Mouse (Mus musculus) liver, postnatal 0 days (tissue): ENCODE measurements around the gene Gm10644. TPM values are rescaled to one million over a fixed set of nuclear protein-coding genes. Genes with fewer than 3 reads are reported as not detected.

Experiments
- ATAC-seq: fragments of 200-750 bp; cut with Nextera tagmentation; 2 replicates; pipeline ENCODE4 v1.8.0; 2017; ENCODE audit warnings: mild to moderate bottlenecking, moderate library complexity
- DNase-seq: peaks from one replicate; pipeline ENCODE4 v3.0.0-alpha.2; 2016
- H3K27ac ChIP-seq: fragments of 300-500 bp; sonication (generic); 2 replicates; pipeline ENCODE4 v1.5.1; 2014; ENCODE audit warnings: antibody characterized with exemption, moderate library complexity, mild to moderate bottlenecking, low read depth
- H3K27me3 ChIP-seq: fragments of 300-500 bp; sonication (generic); 2 replicates; pipeline ENCODE4 v1.6.1; 2014; ENCODE audit warnings: low read length, control low read depth, mixed read lengths; ENCODE audit not compliant: insufficient read depth
- H3K36me3 ChIP-seq: fragments of 300-500 bp; sonication (generic); replicated peaks from 2 replicates; pipeline ENCODE4 v1.6.1; 2014; ENCODE audit warnings: mild to moderate bottlenecking, control low read depth, low read length, moderate library complexity, mixed read lengths; ENCODE audit not compliant: insufficient read depth
- H3K4me1 ChIP-seq: fragments of 300-500 bp; sonication (generic); 2 replicates; pipeline ENCODE4 v1.6.1; 2014; ENCODE audit warnings: antibody characterized with exemption, mild to moderate bottlenecking, control low read depth; ENCODE audit not compliant: insufficient read depth
- H3K4me2 ChIP-seq: fragments of 300-500 bp; sonication (generic); 2 replicates; pipeline ENCODE4 v1.6.1; 2014; ENCODE audit warnings: low read depth, mild to moderate bottlenecking, low read length, moderate library complexity, mixed read lengths
- H3K4me3 ChIP-seq: fragments of 300-500 bp; sonication (generic); 2 replicates; pipeline ENCODE4 v1.5.1; 2014; ENCODE audit warnings: low read depth, low read length
- H3K9ac ChIP-seq: fragments of 300-500 bp; sonication (generic); replicated peaks from 2 replicates; pipeline ENCODE4 v1.6.1; 2014; ENCODE audit warnings: mild to moderate bottlenecking, moderate library complexity
- H3K9me3 ChIP-seq: fragments of 300-500 bp; sonication (generic); 2 replicates; pipeline ENCODE4 v1.6.1; 2016; ENCODE audit warnings: mild to moderate bottlenecking, control low read depth, low read length, mixed read lengths
- CTCF ChIP-seq: sonication (generic); IDR thresholded peaks from 2 replicates; pipeline ENCODE4 v1.5.1; 2016; ENCODE audit warnings: antibody characterized with exemption, low read depth
- EP300 ChIP-seq: IDR thresholded peaks from 2 replicates; pipeline ENCODE4 v1.6.1; 2016; ENCODE audit warnings: antibody characterized with exemption, low read depth, mild to moderate bottlenecking
- WGBS: fragments of 180-500 bp; shearing (Covaris S2); extraction: QIAGEN DNeasy Blood & Tissue Kit; methylation state at CpG from one replicate; pipeline ENCODE4 v1.1.7; 2014; ENCODE audit not compliant: insufficient replicate concordance; 5-methylcytosine and 5-hydroxymethylcytosine counted together
- polyA plus RNA-seq: library from polyadenylated mRNA; unstranded; fragments of >200 nt; fragmentation: Nextera tagmentation; extraction: Ambion mirVana; gene quantifications from 2 replicates; pipeline ENCODE4 v1.2.1, GENCODE M21; 2015

Gm10644 gene
- polyA plus RNA-seq, 1 experiment from 2014 or later: 0.29 TPM

DNA sequence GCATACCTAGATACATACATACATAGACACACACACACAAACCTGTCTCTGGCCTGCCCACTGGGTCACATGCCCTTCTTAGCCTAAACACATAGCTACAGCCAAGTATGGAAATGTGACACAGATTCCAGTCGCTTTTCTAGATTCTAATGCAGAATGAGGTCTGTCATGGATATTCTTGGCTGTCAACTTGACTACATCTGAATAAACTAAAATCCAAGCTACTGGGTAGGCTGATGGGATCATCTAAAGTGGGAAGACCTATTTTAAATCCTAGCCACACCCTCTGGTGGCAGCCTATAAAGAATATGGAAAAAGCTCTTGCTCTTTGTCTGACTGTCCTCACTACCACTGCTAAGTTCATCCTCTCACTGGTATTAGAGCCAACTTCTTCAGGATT is 12.6 kb downstream of the Gm10644 start:
- Histone ChIP-seq H3K9ac (no peak overlapping the region), H3K9me3 (no peaks in the 10 kb centered on the region), H3K36me3 (no peaks in the 10 kb centered on the region), H3K27ac (no peak overlapping the region), H3K27me3 (no peaks in the 10 kb centered on the region), H3K4me1 (no peaks in the 10 kb centered on the region), H3K4me3 (no peak overlapping the region), H3K4me2 (no peak overlapping the region)
- WGBS: 74% methylated on average over 1 of the region's 1 CpGs
- DNase-seq (no peak), ATAC-seq (no peak)
- no peak for TF ChIP-seq EP300
- TF ChIP-seq CTCF: no peak

DNA sequence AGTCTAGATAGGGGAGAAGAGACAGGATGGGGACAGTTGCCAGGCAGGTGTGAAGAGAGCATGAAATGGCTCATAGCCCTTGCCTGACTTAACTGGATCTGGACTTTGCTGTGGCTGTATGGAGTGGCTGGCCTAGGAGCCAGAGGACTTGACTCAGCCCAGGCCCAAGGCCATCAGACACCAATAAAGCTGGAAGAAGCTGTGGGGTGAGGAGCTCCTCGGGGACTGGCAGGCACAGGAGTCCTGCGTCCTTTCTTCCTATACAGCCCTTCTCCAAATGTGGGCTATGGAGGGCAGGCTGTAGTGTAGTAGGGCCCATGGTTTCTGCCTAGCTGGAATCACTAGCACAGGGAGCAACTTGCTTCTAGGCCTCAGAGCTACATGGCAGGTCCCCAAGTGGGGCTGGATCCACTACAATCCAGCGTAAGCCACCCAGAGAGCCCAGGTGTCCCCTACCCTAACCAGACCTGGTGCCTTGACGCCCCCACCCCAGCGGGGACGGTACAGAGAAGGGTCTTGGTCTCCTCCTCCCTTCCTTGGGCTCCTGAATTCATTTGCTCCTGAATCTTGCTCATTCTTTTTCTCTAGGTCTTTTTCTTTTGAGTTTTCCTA is 13.8 kb downstream of the Gm10644 start:
- WGBS: 75% methylated on average over 6 of the region's 6 CpGs
- no peak overlapping the region for H3K9ac ChIP-seq

DNA sequence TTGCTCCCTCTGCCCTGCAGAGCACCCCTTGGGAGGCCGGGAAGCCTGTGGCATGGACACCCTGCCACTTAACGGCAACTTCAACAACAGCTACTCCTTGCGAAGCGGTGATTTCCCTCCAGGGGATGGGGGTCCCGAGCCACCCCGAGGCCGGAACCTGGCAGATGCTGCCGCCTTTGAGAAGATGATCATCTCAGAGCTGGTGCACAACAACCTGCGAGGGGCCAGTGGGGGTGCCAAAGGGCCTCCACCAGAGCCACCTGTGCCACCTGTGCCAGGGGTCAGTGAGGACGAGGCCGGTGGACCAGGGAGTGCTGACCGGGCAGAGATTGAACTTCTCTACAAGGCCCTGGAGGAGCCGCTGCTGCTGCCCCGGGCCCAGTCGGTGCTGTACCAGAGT is 16.7 kb downstream of the Gm10644 start:
- H3K9me3 ChIP-seq: no peaks in the 10 kb centered on the region
- H3K4me1 ChIP-seq: no peaks in the 10 kb centered on the region
- no peak overlapping the region for H3K4me3 ChIP-seq
- no peak for ATAC-seq
- 90% methylated on average over 15 of the region's 15 CpGs for WGBS
- no peak overlapping the region for H3K27ac ChIP-seq
- no peak for DNase-seq
- no peak for TF ChIP-seq EP300
- TF ChIP-seq CTCF: no peak
- no peak overlapping the region for H3K9ac ChIP-seq
- no peak overlapping the region for H3K4me2 ChIP-seq
- H3K36me3 ChIP-seq: peaks cover 8% of the 10 kb centered on the region; the same call in 1 of the 2 replicates
- no peaks in the 10 kb centered on the region for H3K27me3 ChIP-seq

More for the DNA sequence above, 13.8 kb downstream of the Gm10644 start:
- Histone ChIP-seq H3K9me3 (no peaks in the 10 kb centered on the region), H3K4me1 (no peaks in the 10 kb centered on the region), H3K4me2 (no peak overlapping the region), H3K36me3 (no peaks in the 10 kb centered on the region), H3K4me3 (no peak overlapping the region), H3K27me3 (no peaks in the 10 kb centered on the region), H3K27ac (no peak overlapping the region)
- peak; percentile 10 for DNase-seq
- TF ChIP-seq CTCF (no peak), EP300 (no peak)
- no peak for ATAC-seq

DNA sequence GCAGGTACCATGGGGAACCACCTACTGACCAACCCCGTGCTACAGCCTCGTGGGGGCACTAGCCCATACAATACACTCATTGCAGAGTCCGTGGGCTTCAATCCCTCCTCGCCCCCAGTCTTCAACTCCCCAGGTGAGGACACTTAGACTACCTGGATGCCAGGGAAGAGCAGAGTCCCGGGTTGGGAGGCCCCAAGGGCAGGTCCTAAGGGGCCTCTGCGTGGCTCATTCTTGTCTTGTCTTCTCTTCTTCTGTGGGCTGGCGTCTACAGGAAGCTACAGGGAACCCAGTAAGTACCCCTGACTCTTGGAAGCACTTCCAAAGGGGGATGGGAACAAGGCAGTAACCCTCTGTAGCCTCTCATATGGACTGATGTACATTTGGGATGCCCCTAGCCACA is 17.4 kb downstream of the Gm10644 start:
- no peak for ATAC-seq
- peaks cover 8% of the 10 kb centered on the region; the same call in 1 of the 2 replicates for H3K36me3 ChIP-seq
- no peaks in the 10 kb centered on the region for H3K27me3 ChIP-seq
- WGBS: 78% methylated on average over 7 of the region's 7 CpGs
- no peak for TF ChIP-seq CTCF
- no peak overlapping the region for H3K4me2 ChIP-seq
- no peaks in the 10 kb centered on the region for H3K4me1 ChIP-seq
- no peaks in the 10 kb centered on the region for H3K9me3 ChIP-seq
- no peak overlapping the region for H3K9ac ChIP-seq
- H3K4me3 ChIP-seq: no peak overlapping the region
- DNase-seq: no peak
- H3K27ac ChIP-seq: no peak overlapping the region

DNA sequence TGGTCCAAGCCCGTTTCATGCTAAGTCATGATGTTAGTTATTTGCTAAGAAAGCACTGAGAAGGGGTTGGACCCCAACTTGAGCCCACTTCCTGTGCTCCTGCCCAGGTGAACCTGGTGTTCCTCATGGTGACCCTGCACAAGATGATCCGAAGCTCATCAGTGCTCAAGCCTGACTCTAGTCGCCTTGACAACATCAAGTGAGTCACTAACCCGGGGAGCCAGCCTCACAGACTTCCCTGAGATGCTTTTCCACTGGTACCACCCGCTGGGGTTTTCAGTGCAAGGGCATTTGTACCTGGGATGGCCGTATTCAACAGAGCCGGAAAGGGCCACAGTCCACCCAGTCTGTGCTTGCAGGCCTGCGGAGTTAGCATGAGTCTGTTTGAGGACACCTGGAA is 19.6 kb downstream of the Gm10644 start:
- no peak for ATAC-seq
- no peak overlapping the region for H3K9ac ChIP-seq
- H3K4me2 ChIP-seq: no peak overlapping the region
- H3K9me3 ChIP-seq: no peaks in the 10 kb centered on the region
- TF ChIP-seq EP300 (no peak), CTCF (no peak)
- H3K27ac ChIP-seq: no peak overlapping the region
- 88% methylated on average over 8 of the region's 8 CpGs for whole genome bisulfite sequencing
- DNase-seq: no peak
- H3K4me3 ChIP-seq: no peak overlapping the region
- no peaks in the 10 kb centered on the region for H3K27me3 ChIP-seq
- peaks cover 8% of the 10 kb centered on the region; the same call in 1 of the 2 replicates for H3K36me3 ChIP-seq
- no peaks in the 10 kb centered on the region for H3K4me1 ChIP-seq

DNA sequence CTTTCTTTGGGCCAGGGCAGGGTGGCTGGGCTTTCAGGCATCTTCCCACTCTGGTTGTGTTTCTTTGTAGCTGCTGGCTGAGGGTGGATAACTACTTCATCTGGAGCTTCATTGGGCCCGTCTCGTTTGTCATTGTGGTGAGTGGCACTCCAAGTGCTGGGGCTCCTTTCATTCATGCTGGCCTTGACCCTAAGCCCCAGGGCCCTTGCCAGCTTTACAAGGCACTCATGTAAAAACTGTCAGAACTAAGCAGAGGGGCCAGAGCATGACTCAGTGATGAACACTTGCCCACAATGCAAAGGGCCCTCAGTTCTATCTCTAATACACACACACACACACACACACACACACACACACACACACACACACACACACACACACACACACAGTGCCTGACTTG is 20.0 kb downstream of the Gm10644 start:
- no peaks in the 10 kb centered on the region for H3K4me1 ChIP-seq
- no peak for TF ChIP-seq CTCF
- no peak for TF ChIP-seq EP300
- no peak overlapping the region for H3K4me3 ChIP-seq
- 88% methylated on average over 2 of the region's 2 CpGs for WGBS
- no peak overlapping the region for H3K27ac ChIP-seq
- H3K9me3 ChIP-seq: no peaks in the 10 kb centered on the region
- no peak for DNase-seq
- no peak overlapping the region for H3K9ac ChIP-seq
- H3K27me3 ChIP-seq: no peaks in the 10 kb centered on the region
- ATAC-seq: no peak
- H3K4me2 ChIP-seq: no peak overlapping the region
- H3K36me3 ChIP-seq: peaks cover 8% of the 10 kb centered on the region; the same call in 1 of the 2 replicates

DNA sequence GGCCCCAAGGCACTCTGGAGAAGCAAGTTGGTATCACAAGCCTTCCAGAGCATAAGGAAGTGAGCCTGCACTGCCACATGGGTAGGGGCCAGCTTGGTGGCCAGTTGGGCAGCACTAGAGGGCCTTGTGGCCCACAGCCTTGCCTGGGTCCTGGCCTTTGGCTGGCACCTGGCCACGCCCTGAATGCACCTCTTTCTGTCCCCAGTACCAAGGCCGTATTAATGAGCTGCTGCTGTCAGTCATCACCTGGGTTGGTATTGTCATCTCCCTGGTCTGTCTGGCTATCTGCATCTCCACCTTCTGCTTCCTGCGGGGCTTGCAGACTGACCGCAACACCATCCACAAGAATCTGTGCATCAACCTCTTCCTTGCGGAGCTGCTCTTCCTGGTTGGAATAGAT is 20.8 kb downstream of the Gm10644 start:
- no peaks in the 10 kb centered on the region for H3K27me3 ChIP-seq
- no peak overlapping the region for H3K4me3 ChIP-seq
- H3K27ac ChIP-seq: no peak overlapping the region
- no peaks in the 10 kb centered on the region for H3K4me1 ChIP-seq
- DNase-seq (no peak), ATAC-seq (no peak)
- no peaks in the 10 kb centered on the region for H3K9me3 ChIP-seq
- H3K9ac ChIP-seq: no peak overlapping the region
- H3K36me3 ChIP-seq: peaks cover 8% of the 10 kb centered on the region; the same call in 1 of the 2 replicates
- TF ChIP-seq EP300: no peak
- no peak for TF ChIP-seq CTCF
- no peak overlapping the region for H3K4me2 ChIP-seq
- 80% methylated on average over 5 of the region's 5 CpGs for WGBS
